Mouse (Mus musculus) forebrain, embryonic 11.5 days (tissue): ENCODE measurements around the gene Lmna. TPM values are rescaled to one million over a fixed set of nuclear protein-coding genes. Genes with fewer than 3 reads are reported as not detected.

Experiments
- ATAC-seq: fragments of 200-750 bp; cut with Nextera tagmentation; replicated peaks from 2 replicates; pipeline ENCODE4 v1.8.0; 2017; ENCODE audit warnings: moderate TSS enrichment; ENCODE audit not compliant: low FRiP score
- DNase-seq: peaks from one replicate; pipeline ENCODE4 v3.0.0-alpha.2; 2017; ENCODE audit warnings: low spot score
- H3K27ac ChIP-seq: fragments of 300-500 bp; sonication (generic); 2 replicates; pipeline ENCODE4 v1.5.1; 2014; ENCODE audit warnings: low read depth, low read length
- H3K27me3 ChIP-seq: fragments of 300-500 bp; sonication (generic); 2 replicates; pipeline ENCODE4 v1.6.1; 2014; ENCODE audit warnings: mild to moderate bottlenecking, low read length, mixed read lengths; ENCODE audit not compliant: control insufficient read depth, insufficient read depth
- H3K36me3 ChIP-seq: fragments of 300-500 bp; sonication (generic); 2 replicates; pipeline ENCODE4 v1.6.1; 2014; ENCODE audit warnings: mild to moderate bottlenecking, low read length, moderate library complexity, mixed read lengths; ENCODE audit not compliant: control insufficient read depth, insufficient read depth
- H3K4me1 ChIP-seq: fragments of 300-500 bp; sonication (generic); replicated peaks from 2 replicates; pipeline ENCODE4 v1.6.1; 2014; ENCODE audit warnings: low read length, mixed read lengths; ENCODE audit not compliant: control insufficient read depth, insufficient read depth
- H3K4me2 ChIP-seq: fragments of 300-500 bp; sonication (generic); 2 replicates; pipeline ENCODE4 v1.6.1; 2014; ENCODE audit warnings: low read depth, mild to moderate bottlenecking, low read length, moderate library complexity, mixed read lengths; ENCODE audit not compliant: severe bottlenecking
- H3K4me3 ChIP-seq: fragments of 300-500 bp; sonication (generic); 2 replicates; pipeline ENCODE4 v1.5.1; 2014; ENCODE audit warnings: low read depth, low read length
- H3K9ac ChIP-seq: fragments of 300-500 bp; sonication (generic); 2 replicates; pipeline ENCODE4 v1.6.1; 2014; ENCODE audit warnings: low read length
- H3K9me3 ChIP-seq: fragments of 300-500 bp; sonication (generic); 2 replicates; pipeline ENCODE4 v1.6.1; 2016; ENCODE audit warnings: low read length, mixed read lengths; ENCODE audit not compliant: control insufficient read depth
- WGBS: fragments of 180-500 bp; shearing (Covaris S2); extraction: QIAGEN DNeasy Blood & Tissue Kit; methylation state at CpG from one replicate; pipeline ENCODE4 v1.1.7; 2014; 5-methylcytosine and 5-hydroxymethylcytosine counted together
- polyA plus RNA-seq: library from polyadenylated mRNA; unstranded; fragments of >200 nt; fragmentation: Nextera tagmentation; extraction: Ambion mirVana; gene quantifications from 2 replicates; pipeline ENCODE4 v1.2.1, GENCODE M21; 2014

Gene Lmna
- polyA plus RNA-seq, 1 experiment from 2014 or later, result 19.4 TPM

DNA sequence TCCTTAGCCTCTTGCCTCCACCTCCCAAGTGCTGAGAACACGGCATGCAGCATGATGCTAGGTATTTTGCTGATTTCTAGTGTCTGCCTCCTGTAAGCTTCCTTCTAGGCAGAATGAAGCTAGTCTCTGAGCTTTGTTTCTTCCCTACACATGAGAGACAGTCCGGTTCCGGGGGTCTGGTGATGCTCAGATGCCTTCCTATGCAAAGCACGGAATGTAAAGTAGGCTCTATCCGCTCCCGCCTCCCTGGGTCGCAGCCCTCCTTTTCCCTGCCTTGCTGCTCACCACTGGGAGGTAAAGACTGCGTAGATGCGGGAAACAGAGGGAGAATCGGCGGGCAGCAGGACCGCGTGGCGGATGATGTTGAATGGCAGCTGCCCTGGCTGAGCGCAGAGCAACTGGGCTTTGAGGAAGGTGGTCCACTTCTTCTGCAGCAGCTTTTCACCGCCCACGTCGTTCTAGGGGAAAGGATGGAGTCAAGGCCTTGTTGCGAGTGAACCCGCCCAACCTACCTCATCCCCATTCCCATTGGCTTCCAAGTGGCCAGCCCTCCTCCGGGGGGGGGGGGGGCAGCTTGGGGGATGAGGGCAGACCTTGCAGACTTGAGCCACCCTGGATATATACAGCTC, 60.2 kb downstream of the Lmna start:
- ATAC-seq (peak; percentile 65), DNase-seq (peak; percentile 77)
- peaks cover 2% of the 10 kb centered on the region; the same call in 1 of the 2 replicates for H3K4me1 ChIP-seq
- no peaks in the 10 kb centered on the region for H3K27me3 ChIP-seq
- H3K9me3 ChIP-seq, result no peaks in the 10 kb centered on the region
- peak overlapping the region; percentile 21 for H3K4me3 ChIP-seq
- WGBS, result 8% methylated on average over 21 of the region's 21 CpGs
- no peak overlapping the region for H3K27ac ChIP-seq
- H3K4me2 ChIP-seq, result peak overlapping the region; percentile 37
- H3K36me3 ChIP-seq, result no peaks in the 10 kb centered on the region
- peak overlapping the region; percentile 58 for H3K9ac ChIP-seq

DNA sequence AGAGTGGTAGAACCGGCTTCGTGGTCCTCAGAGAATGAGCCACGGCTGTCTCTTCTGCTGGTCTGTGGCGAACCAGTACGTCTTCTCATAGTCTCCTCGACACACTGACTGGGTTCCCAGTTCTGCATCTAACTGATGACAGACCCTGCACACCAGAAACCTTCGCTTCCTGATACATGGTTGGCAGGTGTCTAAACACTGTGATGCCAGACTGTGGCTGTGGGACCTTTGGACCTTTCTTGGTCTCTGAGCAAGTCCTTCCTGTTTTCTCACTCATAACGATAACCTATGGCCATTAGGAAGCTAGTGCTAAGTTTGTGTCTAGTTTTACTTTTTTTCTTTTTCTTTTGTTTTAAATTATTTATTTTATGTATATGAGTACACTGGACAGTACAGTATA, 61.3 kb downstream of the Lmna start:
- Histone ChIP-seq H3K9me3 (no peaks in the 10 kb centered on the region), H3K4me2 (no peak overlapping the region), H3K9ac (no peak overlapping the region), H3K36me3 (no peaks in the 10 kb centered on the region), H3K27me3 (no peaks in the 10 kb centered on the region), H3K4me3 (no peak overlapping the region), H3K27ac (no peak overlapping the region), H3K4me1 (peaks cover 2% of the 10 kb centered on the region; the same call in 1 of the 2 replicates)
- DNase-seq (peak; percentile 42), ATAC-seq (no peak)
- 95% methylated on average over 8 of the region's 8 CpGs for WGBS

DNA sequence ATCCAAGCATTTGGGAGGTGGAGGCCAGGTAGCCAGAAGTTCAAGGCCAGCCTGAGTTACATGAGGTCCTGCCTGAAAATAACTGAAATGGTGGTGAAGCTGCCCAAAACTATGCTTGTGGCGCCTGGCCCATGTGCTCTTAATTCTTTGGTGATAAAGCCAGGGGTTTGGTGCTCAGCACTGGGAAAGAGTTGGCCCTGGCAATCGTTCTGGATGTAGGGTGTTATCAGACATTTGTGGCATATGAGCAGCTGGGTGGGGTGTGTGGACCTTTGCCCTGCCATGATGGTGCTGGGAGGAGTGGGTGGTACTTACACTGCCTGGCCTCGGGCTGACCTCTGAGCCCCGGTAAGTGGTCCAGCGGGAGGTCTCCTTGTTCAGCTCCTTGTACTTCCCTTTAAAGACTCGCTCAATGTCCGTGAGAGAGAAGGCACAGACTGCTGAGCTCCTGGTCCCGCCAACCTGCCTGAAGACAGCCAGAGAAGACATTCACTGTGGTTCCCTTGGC, 62.0 kb downstream of the Lmna start:
- Histone ChIP-seq H3K9ac (no peak overlapping the region), H3K4me2 (no peak overlapping the region), H3K36me3 (no peaks in the 10 kb centered on the region), H3K27ac (no peak overlapping the region), H3K27me3 (no peaks in the 10 kb centered on the region), H3K9me3 (no peaks in the 10 kb centered on the region), H3K4me1 (peaks cover 2% of the 10 kb centered on the region; the same call in 1 of the 2 replicates), H3K4me3 (no peak overlapping the region)
- DNase-seq, result peak; percentile 41
- ATAC-seq, result no peak
- 64% methylated on average over 8 of the region's 8 CpGs for WGBS

DNA sequence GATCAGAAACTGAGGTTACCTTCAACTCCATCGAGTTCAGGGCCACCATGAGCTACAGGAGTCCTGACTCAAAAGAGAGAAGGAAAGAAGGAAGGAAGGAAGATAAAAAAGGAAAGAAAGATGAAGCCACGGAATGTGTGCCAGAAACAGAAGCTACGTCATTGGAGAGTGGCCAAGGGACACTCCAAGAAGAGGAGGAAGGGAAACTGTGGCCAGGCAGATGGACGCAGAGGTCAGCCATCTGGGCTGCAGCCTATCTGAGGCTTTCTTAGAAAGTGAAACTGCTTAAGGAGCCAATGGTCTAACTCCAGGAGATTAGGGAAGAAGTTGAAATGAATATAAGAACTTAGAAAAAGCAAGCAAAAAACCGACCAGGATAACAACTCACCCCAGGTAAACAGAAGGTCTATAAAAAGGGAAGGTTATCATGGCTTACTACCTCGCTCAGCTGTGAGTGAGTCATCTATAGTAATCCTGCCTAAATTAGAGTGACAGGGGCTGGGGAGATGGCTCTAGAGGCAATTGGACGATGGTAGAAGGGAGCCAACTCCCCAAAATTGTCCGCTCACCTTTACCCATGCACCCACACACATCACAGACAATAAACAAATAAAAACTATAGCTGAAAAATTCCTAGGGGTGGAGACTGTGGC, 63.2 kb downstream of the Lmna start:
- Histone ChIP-seq H3K27me3 (no peaks in the 10 kb centered on the region), H3K36me3 (no peaks in the 10 kb centered on the region), H3K4me1 (peaks cover 2% of the 10 kb centered on the region; the same call in 1 of the 2 replicates), H3K4me3 (no peak overlapping the region), H3K27ac (no peak overlapping the region), H3K9me3 (no peaks in the 10 kb centered on the region), H3K9ac (no peak overlapping the region), H3K4me2 (no peak overlapping the region)
- WGBS, result 82% methylated on average over 8 of the region's 8 CpGs
- no peak for DNase-seq
- no peak for ATAC-seq

DNA sequence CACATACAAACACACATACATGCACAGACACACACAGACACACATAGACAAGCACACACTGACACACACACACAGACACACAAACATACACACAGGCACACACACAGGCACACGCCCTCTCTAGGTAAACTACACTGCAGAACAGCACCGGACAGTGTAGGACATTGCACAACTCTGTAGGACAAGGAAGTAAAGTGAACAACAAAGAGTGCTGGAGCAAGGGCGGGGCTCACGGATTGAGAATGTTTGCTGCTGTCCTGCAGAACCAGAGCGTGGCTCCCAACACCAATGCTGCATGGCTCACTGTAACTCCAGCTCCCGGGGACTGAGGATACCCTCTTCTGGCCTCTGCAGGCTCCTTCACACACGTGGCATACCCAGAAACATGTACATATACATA, 66.9 kb downstream of the Lmna start:
- Histone ChIP-seq H3K4me1 (no peaks in the 10 kb centered on the region; the same call in 1 of the 2 replicates), H3K9ac (no peak overlapping the region), H3K27me3 (no peaks in the 10 kb centered on the region), H3K27ac (no peak overlapping the region), H3K9me3 (no peaks in the 10 kb centered on the region), H3K4me3 (no peak overlapping the region), H3K36me3 (no peaks in the 10 kb centered on the region), H3K4me2 (no peak overlapping the region)
- ATAC-seq (no peak), DNase-seq (no peak)
- 84% methylated on average over 7 of the region's 7 CpGs for WGBS

DNA sequence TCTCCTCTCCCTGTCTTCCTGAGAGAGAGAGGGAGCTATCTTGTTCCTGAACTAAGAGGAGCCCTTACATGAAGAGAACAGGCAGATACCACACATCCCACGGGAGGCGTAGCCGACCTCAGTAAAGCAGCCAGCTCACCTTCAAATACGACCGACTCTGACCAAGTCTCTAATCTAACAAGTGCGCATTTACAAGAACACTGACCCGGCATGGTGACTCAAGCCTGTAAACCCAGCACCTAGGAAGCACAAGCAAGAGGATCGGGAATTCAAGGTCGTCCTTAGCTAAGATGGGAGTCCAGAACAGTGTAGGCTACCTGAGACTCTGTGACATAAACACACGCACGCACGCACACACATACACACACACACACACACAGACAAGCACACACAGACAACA, 67.3 kb downstream of the Lmna start:
- H3K4me3 ChIP-seq, result no peak overlapping the region
- no peaks in the 10 kb centered on the region for H3K27me3 ChIP-seq
- no peaks in the 10 kb centered on the region for H3K36me3 ChIP-seq
- H3K27ac ChIP-seq, result no peak overlapping the region
- WGBS, result 93% methylated on average over 12 of the region's 12 CpGs
- ATAC-seq, result no peak
- H3K9ac ChIP-seq, result no peak overlapping the region
- no peaks in the 10 kb centered on the region for H3K9me3 ChIP-seq
- no peak for DNase-seq
- no peak overlapping the region for H3K4me2 ChIP-seq
- H3K4me1 ChIP-seq, result no peaks in the 10 kb centered on the region; the same call in 1 of the 2 replicates

DNA sequence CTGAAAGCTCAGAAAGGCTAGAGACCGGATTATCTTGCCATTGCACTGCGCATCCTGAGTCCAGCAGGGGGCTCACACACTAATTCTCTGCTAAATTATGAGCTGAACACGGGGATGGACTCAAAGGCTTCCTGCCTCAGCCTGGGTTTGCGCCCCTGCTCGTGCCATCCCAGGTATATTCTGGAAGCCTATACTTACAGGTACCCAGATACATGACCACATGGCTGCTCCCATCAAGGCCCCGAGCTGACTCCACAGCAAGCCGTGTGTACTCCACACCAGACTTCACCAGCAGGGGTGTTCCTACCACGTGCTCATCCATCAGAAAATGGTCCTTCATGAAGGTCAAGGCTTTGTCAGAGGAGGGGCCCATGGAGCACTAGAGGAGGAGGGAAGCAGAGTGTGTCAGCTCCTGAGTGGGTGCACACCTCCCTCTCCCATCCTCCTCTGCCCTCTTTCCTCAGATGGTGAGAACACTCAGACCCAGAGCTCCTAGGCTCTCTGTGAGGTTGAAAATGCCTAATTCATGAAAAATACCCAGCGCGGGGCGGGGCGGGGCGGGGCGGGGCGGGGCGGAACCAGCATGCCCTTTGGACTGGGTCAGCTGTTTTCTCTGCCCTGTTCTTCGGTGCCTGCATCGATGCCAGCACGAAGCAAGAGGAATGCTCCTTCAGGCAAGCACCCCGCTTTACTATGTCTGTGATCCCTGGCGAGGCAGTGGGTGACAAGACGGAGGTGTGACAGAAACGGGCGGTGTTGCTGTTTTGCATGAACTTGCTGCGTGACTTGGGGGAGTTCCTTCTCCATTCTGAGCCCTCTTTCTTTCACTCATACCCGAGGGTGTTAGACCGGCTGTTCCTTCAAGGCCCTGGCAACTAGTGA, 69.0 kb downstream of the Lmna start:
- DNase-seq (peak; percentile 70), ATAC-seq (0 out of 2 replicates have a peak, but pooled peaks have one; percentile 14)
- H3K9me3 ChIP-seq, result no peaks in the 10 kb centered on the region
- H3K27ac ChIP-seq, result no peak overlapping the region
- WGBS, result 27% methylated on average over 27 of the region's 27 CpGs
- H3K4me1 ChIP-seq, result peaks cover 9% of the 10 kb centered on the region; the same call in 1 of the 2 replicates
- no peak overlapping the region for H3K4me3 ChIP-seq
- H3K4me2 ChIP-seq, result no peak overlapping the region
- H3K9ac ChIP-seq, result peak overlapping the region; percentile 20; the same call in 1 of the 2 replicates
- no peaks in the 10 kb centered on the region for H3K36me3 ChIP-seq
- H3K27me3 ChIP-seq, result no peaks in the 10 kb centered on the region

DNA sequence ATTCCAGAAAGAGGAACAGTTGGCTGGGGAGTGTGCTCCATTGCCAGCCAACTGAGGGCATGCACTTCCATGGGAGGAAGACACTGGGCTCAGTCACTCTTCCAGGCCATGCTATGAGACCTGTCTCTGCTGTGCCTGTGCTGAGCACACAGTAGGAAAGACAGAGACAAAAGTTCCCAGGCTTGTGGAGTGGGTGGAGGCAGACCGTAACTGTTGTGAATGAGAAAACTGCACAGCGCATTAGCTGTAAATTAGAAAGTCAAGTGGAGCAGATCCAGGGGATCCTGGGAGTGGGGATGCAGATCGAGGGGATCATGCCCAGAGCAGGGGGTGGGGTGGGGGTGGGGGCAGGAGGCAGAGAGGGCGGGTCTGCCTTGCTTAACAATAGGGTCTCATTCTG, 70.2 kb downstream of the Lmna start:
- no peak for ATAC-seq
- WGBS, result 54% methylated on average over 4 of the region's 4 CpGs
- H3K9me3 ChIP-seq, result no peaks in the 10 kb centered on the region

More for the DNA sequence above, 70.2 kb downstream of the Lmna start:
- Histone ChIP-seq H3K4me2 (no peak overlapping the region), H3K27me3 (no peaks in the 10 kb centered on the region), H3K27ac (no peak overlapping the region), H3K4me1 (peaks cover 9% of the 10 kb centered on the region; the same call in 1 of the 2 replicates), H3K36me3 (no peaks in the 10 kb centered on the region), H3K9ac (no peak overlapping the region), H3K4me3 (no peak overlapping the region)
- DNase-seq, result no peak
